In genomic region chr5:45686223-45686622, GRCm38 (mm10) we compare ENCODE assay signal across 37 mouse cellular contexts. TPM values are rescaled to one million over a fixed set of nuclear protein-coding genes. Genes with fewer than 3 reads are reported as not detected.
"Had no signal": no experiment of that assay in that cellular context is flagged by ENCODE, and none has a peak within 500 bp of the region (broad histone marks: within the 10 kb centered on the region; RNA-seq: fewer than 3 reads in every experiment).

No protein-coding gene starts in this region.

- H3K4me1 ChIP-seq: heart, embryonic 10.5 days; heart, embryonic 12.5 days; heart, embryonic 13.5 days; heart, embryonic 15.5 days; hindbrain, embryonic 10.5 days; hindbrain, embryonic 12.5 days; hindbrain, embryonic 13.5 days; hindbrain, embryonic 15.5 days; intestine, embryonic 15.5 days; kidney, embryonic 15.5 days had no signal

- H3K36me3 ChIP-seq: hindbrain, embryonic 13.5 days; hindbrain, embryonic 15.5 days had no signal

- H3K27ac ChIP-seq: heart, embryonic 10.5 days; heart, embryonic 13.5 days; heart, embryonic 15.5 days; hindbrain, embryonic 10.5 days; hindbrain, embryonic 12.5 days; hindbrain, embryonic 13.5 days; hindbrain, embryonic 14.5 days; hindbrain, embryonic 15.5 days; hindbrain, postnatal 0 days; intestine, embryonic 15.5 days; kidney, embryonic 15.5 days; kidney, postnatal 0 days; layer of hippocampus, adult 2 months; left cerebral cortex, adult 2 months had no signal

- H3K9me3 ChIP-seq: heart, embryonic 10.5 days; heart, embryonic 12.5 days; heart, embryonic 13.5 days; heart, embryonic 15.5 days; hindbrain, embryonic 10.5 days; hindbrain, embryonic 12.5 days; hindbrain, embryonic 13.5 days; hindbrain, embryonic 15.5 days; intestine, embryonic 15.5 days; kidney, embryonic 15.5 days had no signal

- H3K4me3 ChIP-seq: heart, embryonic 10.5 days; heart, embryonic 12.5 days; heart, embryonic 13.5 days; heart, embryonic 15.5 days; hindbrain, embryonic 10.5 days; hindbrain, embryonic 12.5 days; hindbrain, embryonic 13.5 days; hindbrain, embryonic 15.5 days; intestine, embryonic 15.5 days; kidney, embryonic 15.5 days; layer of hippocampus, adult 2 months; left cerebral cortex, adult 2 months had no signal

- ATAC-seq: hindbrain, embryonic 16.5 days; hindbrain, postnatal 0 days; inflammation-experienced regulatory T-cells, adult 6 months; intestine, embryonic 15.5 days; intestine, embryonic 16.5 days; intestine, postnatal 0 days had no signal

- H3K4me2 ChIP-seq: heart, embryonic 11.5 days; heart, embryonic 12.5 days; heart, embryonic 13.5 days; heart, embryonic 15.5 days; hindbrain, embryonic 12.5 days; hindbrain, embryonic 13.5 days; hindbrain, embryonic 14.5 days; hindbrain, embryonic 15.5 days; intestine, embryonic 15.5 days; kidney, embryonic 15.5 days had no signal

- DNase-seq: heart, postnatal 10 days; heart, postnatal 14 days; heart, postnatal 36 days; heart, postnatal 4 days; kidney, adult 11 months; kidney, adult 18-20 months; kidney, adult 2 months; kidney, adult 8-10 months; kidney, adult 9 months; kidney, postnatal 14 days; kidney, postnatal 25 days; kidney, postnatal 36 days; kidney, postnatal 4 days; layer of hippocampus, adult 9-11 months; layer of hippocampus, postnatal 36 days had no signal

- H3K9ac ChIP-seq: heart, embryonic 12.5 days; heart, embryonic 13.5 days; heart, embryonic 15.5 days; hindbrain, embryonic 12.5 days; hindbrain, embryonic 13.5 days; hindbrain, embryonic 14.5 days; hindbrain, embryonic 15.5 days; intestine, embryonic 15.5 days; kidney, embryonic 15.5 days had no signal

- H3K27me3 ChIP-seq: heart, embryonic 12.5 days; heart, embryonic 13.5 days; heart, embryonic 15.5 days; hindbrain, embryonic 12.5 days; hindbrain, embryonic 13.5 days; hindbrain, embryonic 15.5 days; intestine, embryonic 15.5 days; kidney, embryonic 15.5 days had no signal

RNA-seq across cellular contexts. Expression of gene Fam184b, which starts 46.8 kb away (rescaled TPM):
- total RNA-seq: hematopoietic stem cell, adult 5-6 weeks had no signal
- polyA plus RNA-seq: heart, postnatal 0 days had no signal
